ENCODE assay signal across 7 mouse cellular contexts in the genomic region with DNA sequence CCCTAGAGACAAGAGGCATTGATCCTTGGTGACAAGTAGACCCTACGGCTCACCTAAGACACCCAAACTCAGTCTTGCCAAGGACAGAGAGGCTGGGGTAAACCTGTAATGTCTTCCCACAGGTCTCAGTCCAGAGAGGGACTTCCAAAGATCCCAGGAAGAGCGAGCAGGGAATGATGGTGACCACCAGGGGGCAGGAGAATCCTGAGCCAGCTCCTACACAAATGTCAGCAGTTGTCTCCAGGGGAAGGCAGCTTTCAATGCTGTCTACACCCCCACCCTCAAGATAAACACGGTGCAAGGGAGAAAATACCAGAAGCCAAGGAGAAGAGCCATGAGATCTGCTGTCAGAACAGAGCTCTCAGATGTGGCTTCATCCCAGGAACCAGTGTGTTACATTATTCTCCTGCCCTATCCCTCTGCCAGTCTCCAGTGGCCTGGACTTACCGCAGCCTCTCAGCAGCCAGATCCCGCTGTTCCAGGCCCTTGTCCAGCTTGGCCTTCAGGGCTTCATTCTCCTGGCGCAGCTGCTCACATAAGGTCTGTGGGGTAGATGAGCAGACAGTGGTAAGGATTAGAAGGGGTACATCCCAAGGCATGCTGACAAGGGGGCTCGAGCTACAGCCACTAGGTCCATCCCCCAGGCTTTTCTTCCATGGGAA. TPM values are rescaled to one million over a fixed set of nuclear protein-coding genes. Genes with fewer than 3 reads are reported as not detected.
DNase-seq lines count a peak whose midpoint lies in the region; ATAC-seq and TF ChIP-seq lines count a peak whose summit lies in the region.

No protein-coding gene starts in this region.

- no peaks in the 10 kb centered on the region for H3K9me3 ChIP-seq in neural tube, embryonic 15.5 days (replicated peaks)
- no peaks in the 10 kb centered on the region for H3K9me3 ChIP-seq in hindbrain, postnatal 0 days (ENCODE audit: low read length)
- no peaks in the 10 kb centered on the region for H3K9me3 ChIP-seq in liver, postnatal 0 days (ENCODE audit: low read length)

- H3K27me3 ChIP-seq in neural tube, embryonic 15.5 days (replicated peaks), result no peaks in the 10 kb centered on the region
- no peaks in the 10 kb centered on the region for H3K27me3 ChIP-seq in hindbrain, postnatal 0 days (ENCODE audit: insufficient read depth, low read length)
- no peaks in the 10 kb centered on the region for H3K27me3 ChIP-seq in liver, postnatal 0 days (ENCODE audit: insufficient read depth, low read length)

- no peak overlapping the region for H3K4me3 ChIP-seq in neural tube, embryonic 15.5 days (replicated peaks)
- no peak overlapping the region for H3K4me3 ChIP-seq in hindbrain, postnatal 0 days (ENCODE audit: low read length)
- H3K4me3 ChIP-seq in liver, postnatal 0 days (ENCODE audit: low read depth, low read length), result no peak overlapping the region

- no peak overlapping the region for H3K27ac ChIP-seq in neural tube, embryonic 15.5 days (replicated peaks)
- H3K27ac ChIP-seq in hindbrain, postnatal 0 days, result no peak overlapping the region
- H3K27ac ChIP-seq in liver, postnatal 0 days (ENCODE audit: low read depth), result no peak overlapping the region

- no peaks in the 10 kb centered on the region for H3K4me1 ChIP-seq in neural tube, embryonic 15.5 days
- H3K4me1 ChIP-seq in hindbrain, postnatal 0 days (ENCODE audit: insufficient read depth, low read length), result no peaks in the 10 kb centered on the region
- H3K4me1 ChIP-seq in liver, postnatal 0 days (ENCODE audit: insufficient read depth), result peaks cover 2% of the 10 kb centered on the region

- DNase-seq in neural tube, embryonic 10.5 days (ENCODE audit: extremely low spot score, low spot score), result peak; percentile 56
- DNase-seq in WW6 (ENCODE audit: low read depth, low spot score), result peak; percentile 34
- DNase-seq in cerebellum, postnatal 10 days, result peak; percentile 78 to 84
- peak; percentile 74 for DNase-seq in hindbrain, postnatal 0 days (ENCODE audit: low spot score)
- peak; percentile 62 for DNase-seq in liver, postnatal 0 days
- peak; percentile 27 for DNase-seq in right cerebral cortex, postnatal 25 days

- no peak overlapping the region for H3K4me2 ChIP-seq in neural tube, embryonic 15.5 days
- H3K4me2 ChIP-seq in hindbrain, postnatal 0 days (ENCODE audit: low read depth, low read length), result no peak overlapping the region
- H3K4me2 ChIP-seq in liver, postnatal 0 days (ENCODE audit: low read depth, low read length), result no peak overlapping the region

- peak; percentile 79 for TF ChIP-seq CTCF in hindbrain, postnatal 0 days (IDR thresholded peaks at IDR 0.05; ENCODE audit: low read depth)
- TF ChIP-seq CTCF in liver, postnatal 0 days (IDR thresholded peaks at IDR 0.05; ENCODE audit: low read depth), result peak; percentile 75

- H3K9ac ChIP-seq in neural tube, embryonic 15.5 days (replicated peaks), result no peak overlapping the region
- H3K9ac ChIP-seq in hindbrain, postnatal 0 days (replicated peaks; ENCODE audit: low read length), result no peak overlapping the region
- H3K9ac ChIP-seq in liver, postnatal 0 days (replicated peaks), result no peak overlapping the region

- WGBS in neural tube, embryonic 15.5 days, result 69% methylated on average over 7 of the region's 7 CpGs
- WGBS in hindbrain, postnatal 0 days, result 58% methylated on average over 7 of the region's 7 CpGs
- WGBS in liver, postnatal 0 days (ENCODE audit: insufficient replicate concordance), result 66% methylated on average over 7 of the region's 7 CpGs

- peaks cover 53% of the 10 kb centered on the region for H3K36me3 ChIP-seq in neural tube, embryonic 15.5 days
- H3K36me3 ChIP-seq in hindbrain, postnatal 0 days (ENCODE audit: insufficient read depth, low read length), result peaks cover 14% of the 10 kb centered on the region
- peaks cover 60% of the 10 kb centered on the region for H3K36me3 ChIP-seq in liver, postnatal 0 days (replicated peaks; ENCODE audit: insufficient read depth, low read length)

- ATAC-seq in neural tube, embryonic 15.5 days (ENCODE audit: low FRiP score), result no peak
- 0 out of 2 replicates have a peak, but pooled peaks have one; percentile 24 for ATAC-seq in hindbrain, postnatal 0 days
- ATAC-seq in liver, postnatal 0 days, result no peak

- TF ChIP-seq EP300 in liver, postnatal 0 days (IDR thresholded peaks at IDR 0.05; ENCODE audit: low read depth), result no peak

RNA-seq across cellular contexts. Expression of gene Gpx3, which starts 28.2 kb away (rescaled TPM):
- 69.2 and 82.4 TPM in 2 replicates for polyA plus RNA-seq in neural tube, embryonic 15.5 days (2015; fragmentation: Nextera tagmentation; extraction: Ambion mirVana)
- total RNA-seq in hindbrain, postnatal 0 days (2014; rRNA removed), result 28.5 and 30.5 TPM in 2 replicates
- polyA plus RNA-seq in hindbrain, postnatal 0 days (2015; fragmentation: Nextera tagmentation; extraction: Ambion mirVana), result 78.0 and 78.1 TPM in 2 replicates
- polyA plus RNA-seq in liver, postnatal 0 days (2015; fragmentation: Nextera tagmentation; extraction: Ambion mirVana), result 29.7 and 30.4 TPM in 2 replicates

RNA-seq across cellular contexts. Expression of gene Tnip1, which starts 32.3 kb away (rescaled TPM):
- polyA plus RNA-seq in neural tube, embryonic 15.5 days (2015; fragmentation: Nextera tagmentation; extraction: Ambion mirVana), result 20.0 and 23.2 TPM in 2 replicates
- 15.3 and 16.7 TPM in 2 replicates for total RNA-seq in hindbrain, postnatal 0 days (2014; rRNA removed)
- polyA plus RNA-seq in hindbrain, postnatal 0 days (2015; fragmentation: Nextera tagmentation; extraction: Ambion mirVana), result 17.1 and 19.8 TPM in 2 replicates
- 5.2 and 5.3 TPM in 2 replicates for polyA plus RNA-seq in liver, postnatal 0 days (2015; fragmentation: Nextera tagmentation; extraction: Ambion mirVana)

Comparison
In these comparisons a context has a peak if more than half of its experiments do, and no peak if none do; other contexts are left out.
1. DNase-seq: peak in every context shown above with its lines; median percentile 81 in cerebellum, postnatal 10 days; 74 in hindbrain, postnatal 0 days; 62 in liver, postnatal 0 days; 56 in neural tube, embryonic 10.5 days; 34 in WW6; 27 in right cerebral cortex, postnatal 25 days.